Mouse (Mus musculus) hindbrain, embryonic 15.5 days (tissue): ENCODE results near the gene Zfp128. TPM values are rescaled to one million over a fixed set of nuclear protein-coding genes. Genes with fewer than 3 reads are reported as not detected.
"Not testable (repeated sequence)": the region's sequence is repeated elsewhere in the genome, so short reads cannot be mapped to it uniquely, and the experiment has no call there.

ENCODE experiments used
- ATAC-seq: fragments of 200-750 bp; cut with Nextera tagmentation; 2 replicates; pipeline ENCODE4 v1.8.0; 2017; ENCODE audit warnings: low read depth, moderate number of reproducible peaks, moderate TSS enrichment; ENCODE audit not compliant: low FRiP score
- H3K27ac ChIP-seq: fragments of 300-500 bp; sonication (generic); replicated peaks from 2 replicates; pipeline ENCODE4 v1.5.1; 2015; ENCODE audit warnings: mild to moderate bottlenecking, inconsistent platforms
- H3K27me3 ChIP-seq: fragments of 300-500 bp; sonication (generic); 2 replicates; pipeline ENCODE4 v1.6.1; 2015; ENCODE audit warnings: control low read depth, inconsistent platforms
- H3K36me3 ChIP-seq: fragments of 300-500 bp; sonication (generic); 2 replicates; pipeline ENCODE4 v1.6.1; 2015; ENCODE audit warnings: control low read depth, inconsistent platforms
- H3K4me1 ChIP-seq: fragments of 300-500 bp; sonication (generic); replicated peaks from 2 replicates; pipeline ENCODE4 v1.6.1; 2015; ENCODE audit warnings: control low read depth, inconsistent platforms
- H3K4me2 ChIP-seq: fragments of 300-500 bp; sonication (generic); 2 replicates; pipeline ENCODE4 v1.6.1; 2015; ENCODE audit warnings: moderate library complexity, mild to moderate bottlenecking, inconsistent platforms
- H3K4me3 ChIP-seq: fragments of 300-500 bp; sonication (generic); 2 replicates; pipeline ENCODE4 v1.5.1; 2015; ENCODE audit warnings: mild to moderate bottlenecking, inconsistent platforms
- H3K9ac ChIP-seq: fragments of 300-500 bp; sonication (generic); 2 replicates; pipeline ENCODE4 v1.6.1; 2015; ENCODE audit warnings: inconsistent platforms
- H3K9me3 ChIP-seq: fragments of 300-500 bp; sonication (generic); 2 replicates; pipeline ENCODE4 v1.6.1; 2016; ENCODE audit warnings: control low read depth, inconsistent platforms
- WGBS: fragments of 180-500 bp; shearing (Covaris S2); methylation state at CpG from one replicate; pipeline ENCODE4 v1.1.7; 2015; 5-methylcytosine and 5-hydroxymethylcytosine counted together
- polyA plus RNA-seq: library from polyadenylated mRNA; unstranded; fragments of >200 nt; fragmentation: Nextera tagmentation; extraction: Ambion mirVana; gene quantifications from 2 replicates; pipeline ENCODE4 v1.2.1, GENCODE M21; 2015

Gene Zfp128
- polyA plus RNA-seq, 1 experiment from 2014 or later, result 7.5 TPM

DNA sequence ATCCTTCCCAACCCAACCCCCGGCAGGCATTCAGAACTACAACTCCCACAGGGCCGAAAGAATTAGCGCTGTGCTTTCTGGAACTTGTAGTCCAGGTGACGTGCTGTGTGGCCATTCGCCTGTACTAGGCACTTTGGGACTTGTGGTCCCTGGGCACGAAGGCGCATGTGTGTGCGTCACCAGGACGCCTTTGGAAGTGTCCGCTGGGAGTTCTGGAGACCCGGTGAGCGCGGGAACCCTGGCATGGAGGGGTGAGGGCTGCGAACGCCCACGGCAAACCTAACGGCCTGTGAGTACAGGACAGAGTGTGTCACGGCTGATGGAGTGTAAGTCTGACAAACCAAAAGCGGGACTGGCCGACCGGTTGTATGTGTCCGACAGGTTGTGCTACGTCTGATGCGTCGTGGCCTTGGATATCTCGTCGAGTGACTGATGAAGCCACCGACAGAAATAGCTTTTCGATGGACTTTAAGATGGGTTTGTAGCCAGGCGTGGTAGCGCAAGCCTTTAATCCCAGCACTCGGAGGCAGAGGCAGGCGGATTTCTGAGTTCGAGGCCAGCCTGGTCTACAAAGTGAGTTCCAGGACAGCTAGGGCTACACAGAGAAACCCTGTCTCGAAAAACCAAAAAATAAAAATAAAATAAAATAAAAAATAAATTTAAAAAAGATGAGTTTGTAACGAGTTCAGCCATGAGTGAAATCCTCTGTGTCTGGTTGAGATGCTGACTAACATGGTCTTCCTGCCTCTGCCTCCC lies 16.9 kb downstream of the Zfp128 start, which contains the start of gene Zscan22:
TSS of gene Zscan22 (plus strand) at position 161 of the 756 bp plus-strand sequence.
- peak within 1 kb of the TSS; percentile 57 for H3K4me3 ChIP-seq
- no peaks in the 10 kb centered on the region for H3K27me3 ChIP-seq
- peak; percentile 98 for ATAC-seq
- H3K9ac ChIP-seq, result peak within 1 kb of the TSS; percentile 49
- peak within 1 kb of the TSS; percentile 57 for H3K27ac ChIP-seq
- H3K4me1 ChIP-seq, result peaks cover 11% of the 10 kb centered on the region
- no peaks in the 10 kb centered on the region for H3K9me3 ChIP-seq
- 6% methylated on average over 36 of the region's 36 CpGs for WGBS
- peak within 1 kb of the TSS; percentile 54 for H3K4me2 ChIP-seq
- H3K36me3 ChIP-seq, result no peaks in the 10 kb centered on the region; the same call in 1 of the 2 replicates

DNA sequence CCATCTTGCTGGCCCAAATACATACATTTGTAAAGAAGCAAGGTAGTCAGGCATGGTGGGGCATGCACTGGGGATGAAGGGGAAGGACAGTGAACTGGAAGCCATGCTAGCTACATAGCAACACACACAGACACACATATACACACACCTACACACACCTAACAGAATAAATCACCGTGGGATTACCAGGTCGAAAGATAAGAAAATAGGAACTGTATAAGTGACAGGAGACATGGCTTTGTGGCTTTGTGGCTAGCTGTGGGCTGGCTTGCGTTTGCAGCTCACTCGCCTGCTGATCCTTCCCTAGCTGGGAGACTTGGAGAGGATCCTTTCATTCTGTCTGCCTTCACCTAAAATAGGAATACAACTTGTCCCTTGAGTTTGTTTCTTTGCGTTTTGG lies 20.5 kb downstream of the Zfp128 start:
- WGBS, result 98% methylated on average over 5 of the region's 5 CpGs
- Histone ChIP-seq H3K4me2 (no peak overlapping the region), H3K9me3 (no peaks in the 10 kb centered on the region), H3K27me3 (no peaks in the 10 kb centered on the region), H3K4me1 (peaks cover 11% of the 10 kb centered on the region), H3K4me3 (no peak overlapping the region), H3K27ac (no peak overlapping the region), H3K9ac (no peak overlapping the region), H3K36me3 (peaks cover 17% of the 10 kb centered on the region)
- no peak for ATAC-seq

DNA sequence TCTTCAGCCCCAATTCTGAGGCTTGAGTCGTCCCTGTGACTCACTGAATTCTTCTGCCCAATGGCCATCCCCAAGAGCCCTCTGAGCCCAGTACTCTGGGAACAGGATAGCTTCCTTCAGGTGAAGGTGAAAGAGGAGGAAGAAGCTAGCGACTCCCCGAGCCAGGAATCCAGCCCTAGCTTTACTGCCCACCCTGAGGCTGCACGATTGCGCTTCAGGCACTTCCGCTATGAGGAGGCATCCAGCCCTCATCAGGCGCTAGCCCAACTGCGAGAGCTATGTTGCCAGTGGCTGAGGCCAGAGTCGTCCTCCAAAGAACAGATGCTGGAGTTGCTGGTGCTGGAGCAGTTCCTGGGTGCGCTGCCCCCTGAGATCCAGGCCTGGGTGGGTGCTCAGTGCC lies 22.6 kb downstream of the Zfp128 start:
- no peak overlapping the region for H3K9ac ChIP-seq
- WGBS, result 59% methylated on average over 10 of the region's 10 CpGs
- no peaks in the 10 kb centered on the region for H3K9me3 ChIP-seq
- ATAC-seq, result no peak
- H3K27ac ChIP-seq, result no peak overlapping the region
- H3K4me3 ChIP-seq, result no peak overlapping the region
- peaks cover 4% of the 10 kb centered on the region for H3K4me1 ChIP-seq
- H3K36me3 ChIP-seq, result peaks cover 39% of the 10 kb centered on the region
- H3K27me3 ChIP-seq, result no peaks in the 10 kb centered on the region
- H3K4me2 ChIP-seq, result no peak overlapping the region

DNA sequence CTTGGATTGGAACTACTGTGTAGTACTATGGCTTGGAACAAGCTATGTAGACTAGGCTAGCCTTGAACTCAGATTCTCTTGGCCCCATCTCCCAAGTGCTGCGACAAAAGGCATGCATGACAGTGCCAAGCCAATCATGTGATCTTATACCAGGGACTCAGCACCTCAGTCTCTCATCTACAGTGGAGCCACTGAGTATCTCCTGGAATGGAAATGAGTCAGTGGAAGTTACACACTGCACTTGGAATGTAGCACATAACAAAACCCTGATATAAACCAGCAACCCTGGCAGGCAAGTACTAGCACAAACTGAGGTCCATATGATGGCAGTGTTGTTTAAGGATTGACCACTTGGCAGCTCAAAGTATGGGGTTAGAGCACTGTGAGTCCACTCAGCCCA lies 24.2 kb downstream of the Zfp128 start:
- H3K4me2 ChIP-seq, result no peak overlapping the region
- H3K9me3 ChIP-seq, result no peaks in the 10 kb centered on the region
- 92% methylated on average over 1 of the region's 1 CpGs for WGBS
- peaks cover 43% of the 10 kb centered on the region for H3K36me3 ChIP-seq
- no peak overlapping the region for H3K9ac ChIP-seq
- no peak for ATAC-seq
- H3K27ac ChIP-seq, result no peak overlapping the region
- H3K4me3 ChIP-seq, result no peak overlapping the region
- peaks cover 8% of the 10 kb centered on the region for H3K4me1 ChIP-seq
- no peaks in the 10 kb centered on the region for H3K27me3 ChIP-seq

DNA sequence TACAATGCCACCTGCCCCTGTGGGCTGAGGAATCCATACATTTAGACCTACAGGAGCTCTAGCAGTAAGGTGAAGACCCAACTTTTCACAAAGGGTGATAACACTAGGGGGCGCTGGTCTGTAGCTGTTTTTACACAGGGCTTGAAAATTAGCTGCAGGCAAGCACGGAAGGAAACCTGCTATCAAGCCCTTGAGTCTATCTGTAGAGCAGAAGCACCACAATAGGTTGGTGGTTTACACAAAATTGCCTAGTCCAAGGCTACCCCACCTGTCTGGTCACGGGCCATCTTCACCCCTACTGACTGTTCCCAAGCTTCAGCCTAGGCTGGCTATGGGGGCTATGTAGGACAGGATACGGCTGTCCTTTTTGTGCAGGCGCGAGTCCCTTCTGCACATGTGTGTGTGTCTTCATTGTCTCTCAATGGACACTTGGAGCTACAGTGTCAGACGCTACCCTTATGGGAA lies 28.6 kb downstream of the Zfp128 start:
- peaks cover 42% of the 10 kb centered on the region for H3K36me3 ChIP-seq
- no peaks in the 10 kb centered on the region for H3K27me3 ChIP-seq
- H3K9ac ChIP-seq, result 0 out of 2 replicates have a peak overlapping the region, but pooled peaks have one; percentile 57
- H3K4me2 ChIP-seq, result peak overlapping the region; percentile 67
- peaks cover 8% of the 10 kb centered on the region for H3K4me1 ChIP-seq
- 40% methylated on average over 7 of the region's 7 CpGs for WGBS
- H3K9me3 ChIP-seq, result no peaks in the 10 kb centered on the region
- H3K27ac ChIP-seq, result peak overlapping the region; percentile 92
- peak overlapping the region; percentile 51 for H3K4me3 ChIP-seq
- ATAC-seq, result peak; percentile 49

DNA sequence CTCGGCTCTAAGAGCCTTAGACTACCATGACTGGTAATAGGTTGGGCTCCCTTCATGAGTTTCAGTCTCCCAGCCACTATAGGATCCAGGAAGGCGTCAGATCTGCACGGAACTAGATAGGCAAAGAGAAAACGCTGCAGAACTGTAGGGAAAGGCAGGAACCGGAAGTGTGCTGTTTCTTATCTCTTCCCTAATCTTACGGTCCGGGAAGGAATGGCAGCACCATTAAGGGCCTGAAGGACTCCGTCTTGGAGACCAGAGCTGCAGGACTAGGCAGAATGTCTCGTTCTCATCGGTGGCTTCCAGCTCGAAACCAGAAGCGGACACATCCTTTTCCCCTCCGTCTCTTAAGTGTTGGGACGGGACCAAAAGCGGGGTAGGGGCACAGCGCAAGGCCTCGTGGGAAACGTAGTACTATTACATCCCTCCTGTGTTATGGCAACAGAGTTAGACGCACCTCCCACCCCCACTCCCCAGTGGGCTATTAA lies 29.2 kb downstream of the Zfp128 start:
- Histone ChIP-seq H3K4me1 (peaks cover 8% of the 10 kb centered on the region), H3K27ac (peak overlapping the region; percentile 92), H3K9me3 (no peaks in the 10 kb centered on the region), H3K9ac (peak overlapping the region; percentile 57), H3K27me3 (no peaks in the 10 kb centered on the region), H3K4me2 (peak overlapping the region; percentile 67), H3K4me3 (peak overlapping the region; percentile 51), H3K36me3 (peaks cover 35% of the 10 kb centered on the region)
- peak; percentile 85 for ATAC-seq
- 10% methylated on average over 19 of the region's 19 CpGs for WGBS

DNA sequence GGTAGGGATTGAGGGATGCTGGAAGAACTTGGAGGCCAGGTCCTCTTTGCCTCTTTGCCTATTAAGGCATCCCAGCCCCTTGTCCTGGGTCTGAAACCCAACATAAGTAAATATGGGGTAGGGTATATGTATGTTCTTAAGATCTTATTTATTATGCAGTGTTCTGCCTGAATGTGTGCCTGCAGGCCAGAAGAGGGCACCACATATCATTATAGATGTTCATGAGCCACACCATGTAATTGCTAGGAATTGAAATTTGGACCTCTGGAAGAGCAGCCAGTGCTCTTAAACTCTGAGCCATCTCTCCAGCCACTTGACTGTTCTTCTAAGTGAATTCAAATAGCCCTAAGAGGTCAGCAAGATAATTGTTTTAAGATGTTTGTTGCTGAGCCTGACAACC lies 32.6 kb downstream of the Zfp128 start:
- Histone ChIP-seq H3K27ac (no peak overlapping the region), H3K36me3 (peaks cover 5% of the 10 kb centered on the region), H3K4me1 (peaks cover 8% of the 10 kb centered on the region), H3K9me3 (no peaks in the 10 kb centered on the region), H3K4me2 (no peak overlapping the region), H3K9ac (no peak overlapping the region), H3K27me3 (no peaks in the 10 kb centered on the region), H3K4me3 (no peak overlapping the region)
- no peak for ATAC-seq

DNA sequence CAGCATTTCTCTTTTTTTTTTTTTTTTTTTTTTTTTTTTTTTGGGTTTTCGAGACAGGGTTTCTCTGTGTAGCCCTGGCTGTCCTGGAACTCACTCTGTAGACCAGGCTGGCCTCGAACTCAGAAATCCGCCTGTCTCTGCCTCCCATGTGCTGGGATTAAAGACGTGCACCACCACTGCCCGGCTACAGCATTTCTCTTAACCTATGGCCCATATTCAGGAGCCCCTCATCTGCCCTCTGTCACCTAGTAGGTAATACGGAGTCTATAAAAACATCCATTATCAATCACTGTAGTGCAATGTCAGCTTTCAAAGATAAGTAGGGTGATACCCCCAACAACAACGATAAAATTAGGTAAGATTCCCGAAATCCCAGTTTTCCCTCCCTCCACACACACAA lies 39.5 kb downstream of the Zfp128 start:
- ATAC-seq, H3K4me3 ChIP-seq: not testable (repeated sequence)

DNA sequence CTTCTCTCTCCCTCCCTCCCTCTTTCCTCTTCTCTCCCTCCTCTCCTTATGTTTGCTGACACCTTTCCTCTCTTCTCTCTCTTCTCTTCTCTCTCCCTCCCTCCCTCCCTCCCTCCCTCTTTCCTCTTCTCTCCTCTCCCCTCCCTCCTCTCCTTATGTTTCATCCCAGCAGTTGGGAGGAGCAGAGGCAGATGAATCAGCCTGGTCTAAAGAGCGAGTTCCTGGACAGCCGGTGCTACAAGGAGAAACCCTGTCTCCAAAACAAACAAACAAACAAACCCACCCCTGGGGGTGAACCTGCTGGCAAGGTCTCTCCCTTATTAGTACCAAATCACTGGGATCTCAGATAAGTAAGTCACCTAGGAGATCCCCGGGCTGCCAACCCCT lies 40.3 kb downstream of the Zfp128 start:
- Histone ChIP-seq H3K27ac (peak overlapping the region; percentile 95), H3K9me3 (no peaks in the 10 kb centered on the region), H3K36me3 (peaks cover 29% of the 10 kb centered on the region), H3K27me3 (peaks cover 7% of the 10 kb centered on the region; the same call in 1 of the 2 replicates), H3K4me1 (peaks cover 10% of the 10 kb centered on the region), H3K9ac (peak overlapping the region; percentile 86), H3K4me2 (peak overlapping the region; percentile 91), H3K4me3 (peak overlapping the region; percentile 72)
- 2% methylated on average over 3 of the region's 3 CpGs for WGBS
- no peak; the same call in 1 of the 2 replicates for ATAC-seq

More for the DNA sequence above, 39.5 kb downstream of the Zfp128 start:
- 90% methylated on average over 7 of the region's 8 CpGs for WGBS
- H3K27ac ChIP-seq, H3K9ac ChIP-seq, H3K27me3 ChIP-seq, H3K9me3 ChIP-seq, H3K4me2 ChIP-seq: not testable (repeated sequence)
- H3K36me3 ChIP-seq, result peaks cover 20% of the 10 kb centered on the region
- peaks cover 10% of the 10 kb centered on the region for H3K4me1 ChIP-seq

DNA sequence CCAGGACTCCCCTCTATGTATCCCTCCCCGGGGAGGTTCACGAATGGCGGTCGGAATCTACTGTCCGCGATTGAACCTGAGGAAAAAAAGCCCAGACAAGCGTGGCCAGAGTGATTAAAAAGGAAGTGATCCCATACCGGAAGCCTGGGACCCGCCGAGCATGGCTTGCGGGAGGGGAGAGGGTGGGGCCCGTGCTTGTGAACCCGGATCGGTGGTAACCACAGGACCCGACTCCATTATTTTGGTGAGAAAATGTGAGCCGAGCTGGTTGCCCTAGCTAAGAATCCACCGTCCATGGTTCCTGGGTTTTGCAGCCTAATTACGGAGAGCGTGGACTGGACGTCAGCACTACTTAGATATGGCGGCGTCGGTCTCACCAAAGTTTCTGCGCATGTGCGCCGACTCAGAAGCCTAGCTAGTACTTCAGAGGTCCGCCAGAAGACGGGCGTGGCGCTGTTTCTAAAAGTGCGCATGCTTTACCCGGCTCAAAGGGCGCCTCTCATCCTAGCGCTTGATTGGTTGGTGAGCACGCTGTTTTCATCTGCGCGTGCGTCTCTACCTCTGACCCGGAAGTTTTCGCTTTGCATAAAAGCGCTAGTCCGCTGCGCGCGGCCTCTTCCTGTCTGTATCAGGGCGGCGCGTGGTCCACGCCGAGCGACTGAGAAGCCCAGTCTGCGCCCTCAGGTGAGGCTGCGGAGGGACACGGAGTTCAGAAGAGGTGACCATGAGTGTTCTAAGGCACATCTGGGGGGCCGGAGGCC lies 40.9 kb downstream of the Zfp128 start, which contains the start of gene Rps5:
TSS of gene Rps5 (plus strand) at position 586 of the 761 bp plus-strand sequence.
- H3K4me3 ChIP-seq, result peak within 1 kb of the TSS; percentile 72
- H3K36me3 ChIP-seq, result peaks cover 34% of the 10 kb centered on the region
- H3K9me3 ChIP-seq, result no peaks in the 10 kb centered on the region
- peaks cover 10% of the 10 kb centered on the region for H3K4me1 ChIP-seq
- under 1% methylated on average over 55 of the region's 55 CpGs for WGBS
- H3K9ac ChIP-seq, result peak within 1 kb of the TSS; percentile 86
- peaks cover 12% of the 10 kb centered on the region; the same call in 1 of the 2 replicates for H3K27me3 ChIP-seq
- peak within 1 kb of the TSS; percentile 95 for H3K27ac ChIP-seq
- peak; percentile 98 for ATAC-seq
- peak within 1 kb of the TSS; percentile 91 for H3K4me2 ChIP-seq

DNA sequence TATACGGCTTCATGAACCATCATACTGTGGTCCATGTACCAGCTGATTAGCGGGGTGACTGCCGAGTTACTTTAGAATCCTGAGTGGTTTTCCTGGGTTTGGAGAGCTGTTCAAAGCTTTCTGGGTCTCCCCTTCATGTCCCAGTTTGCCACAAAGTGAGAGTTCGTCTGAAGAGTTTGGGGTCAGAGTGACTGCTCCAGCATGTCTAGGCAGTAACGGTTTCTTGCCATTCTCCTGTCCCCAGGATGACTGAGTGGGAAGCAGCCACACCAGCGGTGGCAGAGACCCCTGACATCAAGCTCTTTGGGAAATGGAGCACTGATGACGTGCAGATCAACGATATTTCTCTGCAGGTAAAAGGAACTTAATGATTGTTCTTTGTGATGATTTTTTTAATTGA lies 41.8 kb downstream of the Zfp128 start:
- no peak overlapping the region for H3K27ac ChIP-seq
- H3K36me3 ChIP-seq, result peaks cover 37% of the 10 kb centered on the region
- 3% methylated on average over 8 of the region's 8 CpGs for WGBS
- ATAC-seq, result no peak
- peak overlapping the region; percentile 81 for H3K4me2 ChIP-seq
- peak overlapping the region; percentile 72 for H3K4me3 ChIP-seq
- peaks cover 12% of the 10 kb centered on the region for H3K4me1 ChIP-seq
- H3K27me3 ChIP-seq, result peaks cover 20% of the 10 kb centered on the region
- peak overlapping the region; percentile 75 for H3K9ac ChIP-seq
- no peaks in the 10 kb centered on the region for H3K9me3 ChIP-seq

DNA sequence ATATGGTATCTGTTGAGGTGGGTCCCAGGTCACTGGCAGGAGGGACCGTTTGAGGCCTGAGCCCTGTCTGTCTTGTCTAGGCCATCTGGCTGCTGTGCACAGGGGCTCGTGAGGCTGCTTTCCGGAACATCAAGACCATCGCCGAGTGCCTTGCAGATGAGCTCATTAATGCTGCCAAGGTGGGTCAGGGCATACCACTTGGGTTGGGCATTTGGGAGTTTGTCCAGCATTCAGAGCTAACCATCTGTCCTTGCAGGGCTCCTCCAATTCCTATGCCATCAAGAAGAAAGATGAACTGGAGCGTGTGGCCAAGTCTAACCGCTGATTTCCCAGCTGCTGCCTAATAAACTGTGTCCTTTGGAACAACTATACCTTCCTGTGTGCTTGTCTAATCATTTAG lies 45.3 kb downstream of the Zfp128 start:
- peaks cover 21% of the 10 kb centered on the region for H3K27me3 ChIP-seq
- no peak overlapping the region for H3K9ac ChIP-seq
- no peak overlapping the region for H3K4me3 ChIP-seq
- peaks cover 17% of the 10 kb centered on the region for H3K4me1 ChIP-seq
- peaks cover 37% of the 10 kb centered on the region for H3K36me3 ChIP-seq
- H3K9me3 ChIP-seq, result no peaks in the 10 kb centered on the region
- H3K4me2 ChIP-seq, result no peak overlapping the region
- no peak for ATAC-seq
- no peak overlapping the region for H3K27ac ChIP-seq
- 80% methylated on average over 7 of the region's 7 CpGs for WGBS
